Mouse (Mus musculus): Measurements from ENCODE around the gene Ttll12. TPM values are rescaled to one million over a fixed set of nuclear protein-coding genes. Genes with fewer than 3 reads are reported as not detected.

The Ttll12 gene
- polyA plus RNA-seq, 1 experiment from 2014 or later = 47.2 TPM

Other genes starting within 250 kb of the Ttll12 start
- gene Arfgap3, start 244.9 kb downstream of the Ttll12 start, polyA plus RNA-seq (2015; fragmentation: Nextera tagmentation; extraction: Ambion mirVana) = 15.2 and 16.2 TPM in 2 replicates
- 45.0 and 58.2 TPM in 2 replicates for gene Pacsin2, start 130.6 kb downstream of the Ttll12 start, polyA plus RNA-seq (2015; fragmentation: Nextera tagmentation; extraction: Ambion mirVana)
- gene Ttll1, start 84.3 kb downstream of the Ttll12 start, polyA plus RNA-seq (2015; fragmentation: Nextera tagmentation; extraction: Ambion mirVana) = 7.2 and 7.4 TPM in 2 replicates
- gene Bik, start 68.3 kb downstream of the Ttll12 start, polyA plus RNA-seq (2015; fragmentation: Nextera tagmentation; extraction: Ambion mirVana) = 1.1 and 1.5 TPM in 2 replicates
- 186 and 227 TPM in 2 replicates for gene Tspo, start 31.6 kb downstream of the Ttll12 start, polyA plus RNA-seq (2015; fragmentation: Nextera tagmentation; extraction: Ambion mirVana)
- gene Mcat, start 31.4 kb downstream of the Ttll12 start, polyA plus RNA-seq (2015; fragmentation: Nextera tagmentation; extraction: Ambion mirVana) = 18.1 and 21.0 TPM in 2 replicates
- 0.16 and 0.22 TPM in 2 replicates for gene Scube1, start 129.9 kb upstream of the Ttll12 start, polyA plus RNA-seq (2015; fragmentation: Nextera tagmentation; extraction: Ambion mirVana)
- 0.03 and 0.05 TPM in 2 replicates for gene Mpped1, start 184.3 kb upstream of the Ttll12 start, polyA plus RNA-seq (2015; fragmentation: Nextera tagmentation; extraction: Ambion mirVana)